Mouse (Mus musculus): ENCODE data around the gene Myd88.

- TF ChIP-seq POLR2A (IDR thresholded peaks at IDR 0.05; ENCODE audit: insufficient read length, low read depth) (no peak), TCF12 (IDR thresholded peaks at IDR 0.05; ENCODE audit: insufficient read depth, poor library complexity, severe bottlenecking) (no peak), E2F4 (IDR thresholded peaks at IDR 0.05; ENCODE audit: insufficient read depth) (no peak), USF1 (IDR thresholded peaks at IDR 0.05; ENCODE audit: low read depth) (no peak), POLR2AphosphoS2 (IDR thresholded peaks at IDR 0.05; ENCODE audit: insufficient read length, low read depth) (no peak), MAX (IDR thresholded peaks at IDR 0.05; ENCODE audit: low read depth) (no peak), MYOG (IDR thresholded peaks at IDR 0.05; ENCODE audit: control insufficient read depth in 1 of 3, insufficient read depth in 1 of 3, insufficient read length in 2 of 3, low read depth in 2 of 3) (no peak), MYOD1 (IDR thresholded peaks at IDR 0.05; ENCODE audit: control insufficient read depth in 1 of 3, insufficient read length in 2 of 3, low read depth in 2 of 3) (no peak), CEBPB (IDR thresholded peaks at IDR 0.05; ENCODE audit: insufficient read depth, poor library complexity, severe bottlenecking) (no peak), REST (IDR thresholded peaks at IDR 0.05; ENCODE audit: insufficient read depth, insufficient read length) (no peak), TCF3 (IDR thresholded peaks at IDR 0.05; ENCODE audit: insufficient read length, low read depth) (no peak), SRF (IDR thresholded peaks at IDR 0.05; ENCODE audit: control insufficient read depth, insufficient read length, low read depth) (no peak)
Observed at GRCm38 (mm10) chr9:119355943-119356342, 14.7 kb upstream of the Myd88 start.
